Mouse (Mus musculus) cortical plate, adult 2 months (tissue): ENCODE results near the gene Shc2. TPM values are rescaled to one million over a fixed set of nuclear protein-coding genes. Genes with fewer than 3 reads are reported as not detected.

ENCODE experiments used
- H3K27ac ChIP-seq: fragments of 200-500 bp; 2 replicates; pipeline ENCODE4 v1.5.1; 2012; ENCODE audit warnings: low read length, control low read depth, inconsistent platforms; ENCODE audit not compliant: insufficient read depth
- H3K4me1 ChIP-seq: fragments of 200-500 bp; 2 replicates; pipeline ENCODE4 v1.6.1; 2011; ENCODE audit warnings: low read length; ENCODE audit not compliant: control insufficient read depth, insufficient read depth
- H3K4me3 ChIP-seq: fragments of 200-500 bp; 2 replicates; pipeline ENCODE4 v1.5.1; 2011; ENCODE audit warnings: mild to moderate bottlenecking, low read length, control low read depth; ENCODE audit not compliant: insufficient read depth
- CTCF ChIP-seq: fragments of 200-500 bp; IDR thresholded peaks from 2 replicates; pipeline ENCODE4 v1.5.1; 2011; ENCODE audit warnings: mild to moderate bottlenecking, control low read depth, low read length; ENCODE audit not compliant: insufficient read depth; ENCODE audit errors: extremely low read depth
- POLR2A ChIP-seq: fragments of 200-500 bp; IDR thresholded peaks from 2 replicates; pipeline ENCODE4 v1.6.1; 2011; ENCODE audit warnings: mild to moderate bottlenecking, low read length, control low read depth; ENCODE audit not compliant: insufficient read depth; ENCODE audit errors: extremely low read depth
- polyA plus RNA-seq: library from polyadenylated mRNA; depleted of rRNA; stranded (reverse); fragments of >200 nt; gene quantifications from 2 replicates; pipeline ENCODE4 v1.2.3, GENCODE M21; 2012

Shc2 gene
- polyA plus RNA-seq, 1 experiment = 56.2 TPM

- peak within 1 kb of the TSS; percentile 87 for H3K27ac ChIP-seq
- H3K4me3 ChIP-seq = peak within 1 kb of the TSS; percentile 45
- TF ChIP-seq CTCF = peak; percentile 85
- 0 out of 2 replicates have a peak, but pooled peaks have one; percentile 41 for TF ChIP-seq POLR2A
- peaks cover 8% of the 10 kb centered on the region for H3K4me1 ChIP-seq
Measured at GRCm38 (mm10) chr10:79668771-79669575, 31.3 kb upstream of the Shc2 start, which contains the start of gene Tpgs1. Tpgs1 (plus strand) TSS chr10:79669369.

- TF ChIP-seq CTCF (no peak), POLR2A (no peak)
- Histone ChIP-seq H3K4me3 (no peak overlapping the region), H3K27ac (no peak overlapping the region), H3K4me1 (peaks cover 8% of the 10 kb centered on the region)
Measured at GRCm38 (mm10) chr10:79668076-79668475, 30.4 kb upstream of the Shc2 start.

- H3K4me3 ChIP-seq = no peak overlapping the region
- peaks cover 8% of the 10 kb centered on the region for H3K4me1 ChIP-seq
- H3K27ac ChIP-seq = no peak overlapping the region
- TF ChIP-seq POLR2A (no peak), CTCF (no peak)
Measured at GRCm38 (mm10) chr10:79666493-79666892, 28.8 kb upstream of the Shc2 start.

GRCm38 (mm10) chr10:79665051-79665450 is 27.3 kb upstream of the Shc2 start:
- Histone ChIP-seq H3K27ac (no peak overlapping the region), H3K4me1 (0 out of 2 replicates have a peak, but pooled peaks cover 2% of the 10 kb centered on the region), H3K4me3 (no peak overlapping the region)
- TF ChIP-seq CTCF = no peak
- TF ChIP-seq POLR2A = no peak

GRCm38 (mm10) chr10:79664131-79664665 is 26.5 kb upstream of the Shc2 start, which contains the start of gene Madcam1:
Madcam1 (plus strand) TSS chr10:79664559.
- Histone ChIP-seq H3K27ac (no peak within 1 kb of the TSS), H3K4me1 (0 out of 2 replicates have a peak, but pooled peaks cover 2% of the 10 kb centered on the region), H3K4me3 (no peak within 1 kb of the TSS)
- TF ChIP-seq POLR2A (no peak), CTCF (peak; percentile 75)

- Histone ChIP-seq H3K4me3 (no peak overlapping the region), H3K27ac (no peak overlapping the region), H3K4me1 (no peaks in the 10 kb centered on the region)
- no peak for TF ChIP-seq CTCF
- TF ChIP-seq POLR2A = no peak
Measured at GRCm38 (mm10) chr10:79661861-79662260, 24.1 kb upstream of the Shc2 start.

- TF ChIP-seq POLR2A (no peak), CTCF (no peak)
- Histone ChIP-seq H3K27ac (no peak overlapping the region), H3K4me3 (no peak overlapping the region), H3K4me1 (peaks cover 3% of the 10 kb centered on the region; the same call in 1 of the 2 replicates)
Measured at GRCm38 (mm10) chr10:79660298-79660697, 22.6 kb upstream of the Shc2 start.

GRCm38 (mm10) chr10:79658829-79659228 is 21.1 kb upstream of the Shc2 start:
- Histone ChIP-seq H3K27ac (no peak overlapping the region), H3K4me3 (no peak overlapping the region), H3K4me1 (peaks cover 4% of the 10 kb centered on the region)
- TF ChIP-seq CTCF = no peak
- no peak for TF ChIP-seq POLR2A

- Histone ChIP-seq H3K4me1 (peaks cover 4% of the 10 kb centered on the region), H3K4me3 (no peak overlapping the region), H3K27ac (peak overlapping the region; percentile 68)
- TF ChIP-seq CTCF = no peak
- TF ChIP-seq POLR2A = no peak
Measured at GRCm38 (mm10) chr10:79654946-79655395, 17.3 kb upstream of the Shc2 start.

GRCm38 (mm10) chr10:79652789-79653188 is 15.1 kb upstream of the Shc2 start:
- Histone ChIP-seq H3K27ac (no peak overlapping the region), H3K4me3 (no peak overlapping the region), H3K4me1 (peaks cover 4% of the 10 kb centered on the region)
- TF ChIP-seq CTCF = no peak
- TF ChIP-seq POLR2A = no peak
